Mouse (Mus musculus) cerebellum, adult 9-10 months (tissue): ENCODE measurements around the gene Pbsn.
"Not testable (repeated sequence)": the region's sequence is repeated elsewhere in the genome, so short reads cannot be mapped to it uniquely, and the experiment has no call there.

Experiments
- DNase-seq: peaks from one replicate; pipeline ENCODE4 v3.0.0; 2022

Gene Pbsn

GRCm38 (mm10) chrX:77853523-77853922, at the start of gene Pbsn:
TSS of gene Pbsn (minus strand) at chrX:77853623.
- DNase-seq = no peak

- DNase-seq = not testable (repeated sequence)
Observed at GRCm38 (mm10) chrX:77880033-77880432, 26.6 kb upstream of the Pbsn start.

- DNase-seq = not testable (repeated sequence)
Observed at GRCm38 (mm10) chrX:77864458-77864857, 11.0 kb upstream of the Pbsn start, which contains the start of gene Gm14744. TSS of gene Gm14744 (plus strand) at chrX:77864758.

GRCm38 (mm10) chrX:77812031-77812430, 41.4 kb downstream of the Pbsn start:
- DNase-seq = peak; percentile 43

GRCm38 (mm10) chrX:77810608-77811206, 42.7 kb downstream of the Pbsn start:
- peak; percentile 84 for DNase-seq

GRCm38 (mm10) chrX:77808602-77809001, 44.8 kb downstream of the Pbsn start:
- DNase-seq = peak; percentile 28

GRCm38 (mm10) chrX:77802293-77802692, 51.1 kb downstream of the Pbsn start:
- no peak for DNase-seq

GRCm38 (mm10) chrX:77801543-77801942, 51.9 kb downstream of the Pbsn start:
- no peak for DNase-seq

- DNase-seq = no peak
Observed at GRCm38 (mm10) chrX:77799554-77799953, 53.9 kb downstream of the Pbsn start.

- no peak for DNase-seq
Observed at GRCm38 (mm10) chrX:77797801-77798200, 55.6 kb downstream of the Pbsn start.

- no peak for DNase-seq
Observed at GRCm38 (mm10) chrX:77796916-77797315, 56.5 kb downstream of the Pbsn start.

GRCm38 (mm10) chrX:77796238-77796835, 57.1 kb downstream of the Pbsn start, which contains the start of gene Prkx:
TSS of gene Prkx (minus strand) at chrX:77796278.
- DNase-seq = no peak

GRCm38 (mm10) chrX:77795858-77796174, 57.6 kb downstream of the Pbsn start:
- peak; percentile 89 for DNase-seq

- DNase-seq = no peak
Observed at GRCm38 (mm10) chrX:77794962-77795857, 58.2 kb downstream of the Pbsn start.

GRCm38 (mm10) chrX:77788675-77789074, 64.7 kb downstream of the Pbsn start:
- no peak for DNase-seq
